Mouse (Mus musculus) lung, postnatal 0 days (tissue): ENCODE data around the gene Tbc1d10c. TPM values are rescaled to one million over a fixed set of nuclear protein-coding genes. Genes with fewer than 3 reads are reported as not detected.

Source experiments
- ATAC-seq: fragments of 200-750 bp; cut with Nextera tagmentation; 2 replicates; pipeline ENCODE4 v1.8.0; 2017; ENCODE audit warnings: moderate library complexity
- DNase-seq: peaks from one replicate; pipeline ENCODE4 v3.0.0-alpha.2; 2016; ENCODE audit warnings: low spot score
- H3K27ac ChIP-seq: fragments of 300-500 bp; sonication (generic); 2 replicates; pipeline ENCODE4 v1.5.1; 2014; ENCODE audit warnings: antibody characterized with exemption, mild to moderate bottlenecking, low read length, mixed read lengths
- H3K27me3 ChIP-seq: fragments of 300-500 bp; sonication (generic); replicated peaks from 2 replicates; pipeline ENCODE4 v1.6.1; 2014; ENCODE audit warnings: low read length, mixed read lengths; ENCODE audit not compliant: insufficient read depth
- H3K36me3 ChIP-seq: fragments of 300-500 bp; sonication (generic); 2 replicates; pipeline ENCODE4 v1.6.1; 2014; ENCODE audit warnings: low read length, mixed read lengths; ENCODE audit not compliant: insufficient read depth
- H3K4me1 ChIP-seq: fragments of 300-500 bp; sonication (generic); 2 replicates; pipeline ENCODE4 v1.6.1; 2014; ENCODE audit warnings: antibody characterized with exemption, low read depth, low read length, mixed read lengths; ENCODE audit not compliant: insufficient read depth
- H3K4me2 ChIP-seq: fragments of 300-500 bp; sonication (generic); replicated peaks from 2 replicates; pipeline ENCODE4 v1.6.1; 2014; ENCODE audit warnings: low read depth, mild to moderate bottlenecking, low read length, moderate library complexity, mixed read lengths
- H3K4me3 ChIP-seq: fragments of 300-500 bp; sonication (generic); 2 replicates; pipeline ENCODE4 v1.5.1; 2014; ENCODE audit warnings: low read depth, low read length
- H3K9ac ChIP-seq: fragments of 300-500 bp; sonication (generic); replicated peaks from 2 replicates; pipeline ENCODE4 v1.6.1; 2014; ENCODE audit warnings: low read depth, mild to moderate bottlenecking
- H3K9me3 ChIP-seq: fragments of 300-500 bp; sonication (generic); 2 replicates; pipeline ENCODE4 v1.6.1; 2016; ENCODE audit warnings: low read length, mixed read lengths
- CTCF ChIP-seq: IDR thresholded peaks from 2 replicates; pipeline ENCODE4 v1.5.1; 2016; ENCODE audit warnings: antibody characterized with exemption, mild to moderate bottlenecking
- EP300 ChIP-seq: IDR thresholded peaks from 2 replicates; pipeline ENCODE4 v1.6.1; 2016; ENCODE audit warnings: antibody characterized with exemption, mild to moderate bottlenecking, control low read depth
- WGBS: fragments of 180-500 bp; shearing (Covaris S2); extraction: QIAGEN DNeasy Blood & Tissue Kit; methylation state at CpG from one replicate; pipeline ENCODE4 v1.1.7; 2014; 5-methylcytosine and 5-hydroxymethylcytosine counted together
- polyA plus RNA-seq: library from polyadenylated mRNA; unstranded; fragments of >200 nt; fragmentation: Nextera tagmentation; extraction: Ambion mirVana; gene quantifications from 2 replicates; pipeline ENCODE4 v1.2.1, GENCODE M21; 2015

The Tbc1d10c gene
- polyA plus RNA-seq, 1 experiment from 2014 or later = 4.5 TPM

DNA sequence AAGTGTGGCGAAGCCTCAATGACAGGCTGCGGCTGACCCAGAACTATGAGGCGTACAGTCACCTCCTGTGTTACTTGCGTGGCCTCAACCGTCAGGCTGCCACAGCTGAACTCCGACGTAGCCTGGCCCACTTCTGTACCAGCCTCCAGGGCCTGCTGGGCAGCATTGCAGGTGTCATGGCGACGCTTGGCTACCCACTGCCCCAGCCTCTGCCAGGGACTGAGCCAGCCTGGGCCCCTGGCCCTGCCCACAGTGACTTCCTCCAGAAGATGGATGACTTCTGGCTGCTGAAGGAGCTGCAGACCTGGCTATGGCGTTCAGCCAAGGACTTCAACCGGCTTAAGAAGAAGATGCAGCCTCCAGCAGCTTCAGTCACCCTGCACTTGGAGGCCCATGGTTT lies 31.1 kb upstream of the Tbc1d10c start:
- WGBS = 60% methylated on average over 11 of the region's 11 CpGs
- Histone ChIP-seq H3K36me3 (no peaks in the 10 kb centered on the region), H3K9ac (no peak overlapping the region), H3K27ac (no peak overlapping the region), H3K4me3 (no peak overlapping the region), H3K27me3 (no peaks in the 10 kb centered on the region), H3K4me2 (no peak overlapping the region), H3K4me1 (peaks cover 22% of the 10 kb centered on the region; the same call in 1 of the 2 replicates), H3K9me3 (no peaks in the 10 kb centered on the region)
- no peak for TF ChIP-seq CTCF
- no peak for TF ChIP-seq EP300
- DNase-seq (no peak), ATAC-seq (peak; percentile 42)

DNA sequence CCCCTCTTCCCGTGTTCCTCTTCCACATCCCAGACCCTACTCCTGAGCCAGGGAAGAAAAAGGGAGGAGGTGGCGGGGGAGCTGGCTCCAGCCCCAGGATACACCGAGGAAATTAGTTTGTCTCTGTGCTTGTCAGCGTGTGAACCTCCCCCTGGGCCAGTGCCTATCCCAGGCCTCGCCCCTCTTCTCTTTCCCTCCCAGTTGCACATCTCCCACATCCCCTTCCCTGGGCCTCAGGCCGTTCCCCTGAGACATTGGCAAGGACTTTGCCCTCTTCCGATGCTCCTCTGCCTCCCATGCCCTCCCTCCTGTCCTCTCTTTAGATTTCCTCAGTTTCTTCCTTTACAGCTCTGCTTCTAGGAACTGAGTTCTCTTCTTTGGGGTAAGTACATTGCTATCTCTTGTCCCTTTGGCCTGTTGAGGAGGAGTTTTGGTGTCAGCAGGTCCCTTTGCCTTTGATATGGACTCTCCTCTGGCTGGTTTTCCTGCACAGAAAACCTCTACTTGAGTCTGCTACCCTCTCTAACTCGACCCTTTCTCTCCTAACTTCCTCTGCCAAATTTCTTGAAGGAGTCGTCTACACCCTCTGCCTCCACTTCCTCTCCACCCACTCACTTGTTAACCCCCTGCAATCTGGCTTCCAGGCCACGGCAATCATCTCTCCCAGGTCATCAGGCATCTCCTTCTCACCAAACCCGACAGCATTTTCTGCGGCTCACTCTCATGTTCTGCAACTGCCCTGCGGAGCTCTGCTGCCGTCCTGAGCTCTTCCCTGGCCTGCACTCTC lies 30.1 kb upstream of the Tbc1d10c start:
- H3K4me2 ChIP-seq = 0 out of 2 replicates have a peak overlapping the region, but pooled peaks have one; percentile 25
- no peak overlapping the region for H3K9ac ChIP-seq
- H3K36me3 ChIP-seq = no peaks in the 10 kb centered on the region
- WGBS = 30% methylated on average over 14 of the region's 14 CpGs
- no peak overlapping the region for H3K4me3 ChIP-seq
- ATAC-seq (peak; percentile 64), DNase-seq (peak; percentile 69)
- H3K27me3 ChIP-seq = no peaks in the 10 kb centered on the region
- H3K4me1 ChIP-seq = peaks cover 30% of the 10 kb centered on the region; the same call in 1 of the 2 replicates
- no peak for TF ChIP-seq EP300
- no peak for TF ChIP-seq CTCF
- H3K9me3 ChIP-seq = no peaks in the 10 kb centered on the region
- H3K27ac ChIP-seq = 0 out of 2 replicates have a peak overlapping the region, but pooled peaks have one; percentile 7

DNA sequence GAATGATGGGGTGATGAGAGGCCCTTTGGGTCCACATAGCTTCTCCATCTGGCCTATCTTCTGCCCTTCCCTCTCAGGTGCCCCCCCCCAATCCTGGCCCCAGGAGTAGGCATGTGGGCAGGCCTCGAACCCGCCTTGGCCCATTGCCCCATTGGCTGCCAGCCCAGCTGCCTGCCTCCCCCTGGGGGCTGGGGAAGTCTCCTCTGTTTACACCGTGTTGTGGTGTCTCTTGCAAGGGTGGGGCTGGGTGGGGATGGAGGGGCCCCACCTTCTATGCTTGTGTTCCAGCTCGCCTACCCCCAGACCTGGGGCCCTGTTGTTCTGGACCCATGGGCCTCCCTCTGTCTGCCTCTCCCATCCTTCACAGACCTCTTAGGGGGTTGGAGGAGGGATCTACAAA lies 29.3 kb upstream of the Tbc1d10c start:
- Histone ChIP-seq H3K27ac (peak overlapping the region; percentile 7; the same call in 1 of the 2 replicates), H3K9me3 (no peaks in the 10 kb centered on the region), H3K4me2 (0 out of 2 replicates have a peak overlapping the region, but pooled peaks have one; percentile 12), H3K9ac (no peak overlapping the region), H3K36me3 (no peaks in the 10 kb centered on the region), H3K27me3 (no peaks in the 10 kb centered on the region), H3K4me1 (peaks cover 30% of the 10 kb centered on the region; the same call in 1 of the 2 replicates), H3K4me3 (no peak overlapping the region)
- TF ChIP-seq CTCF = no peak
- 22% methylated on average over 4 of the region's 4 CpGs for WGBS
- no peak for DNase-seq
- ATAC-seq = peak; percentile 7; the same call in 1 of the 2 replicates

GRCm38 (mm10) chr19:4219943-4220342 lies 28.9 kb upstream of the Tbc1d10c start:
- no peak for DNase-seq
- H3K4me2 ChIP-seq = no peak overlapping the region
- no peak overlapping the region for H3K9ac ChIP-seq
- H3K4me1 ChIP-seq = peaks cover 30% of the 10 kb centered on the region
- no peak overlapping the region for H3K4me3 ChIP-seq
- 0 out of 2 replicates have a peak overlapping the region, but pooled peaks have one; percentile 7 for H3K27ac ChIP-seq
- H3K27me3 ChIP-seq = no peaks in the 10 kb centered on the region
- ATAC-seq = no peak
- no peaks in the 10 kb centered on the region for H3K9me3 ChIP-seq
- TF ChIP-seq EP300 (no peak), CTCF (no peak)
- WGBS = 81% methylated on average over 6 of the region's 6 CpGs
- no peaks in the 10 kb centered on the region for H3K36me3 ChIP-seq

DNA sequence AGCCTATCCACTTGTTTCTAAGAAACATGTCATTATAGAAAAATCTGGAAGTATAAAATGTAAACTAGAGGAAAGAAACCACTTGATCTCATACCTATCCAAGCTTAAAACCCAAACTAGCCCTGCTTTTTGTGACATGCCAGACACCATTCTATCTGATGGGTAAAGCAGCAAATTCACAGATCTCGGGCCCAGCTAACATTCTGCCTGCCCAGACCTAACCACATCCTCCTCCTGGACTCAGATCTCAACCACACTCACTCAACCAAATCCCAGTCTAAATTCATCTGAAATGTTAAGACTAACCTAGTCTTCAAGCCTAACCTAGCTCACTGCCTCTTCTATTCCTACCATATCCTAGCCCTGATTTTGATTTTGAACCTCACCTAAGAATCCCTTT lies 27.7 kb upstream of the Tbc1d10c start:
- Histone ChIP-seq H3K4me1 (peaks cover 32% of the 10 kb centered on the region), H3K9me3 (no peaks in the 10 kb centered on the region), H3K9ac (no peak overlapping the region), H3K4me3 (no peak overlapping the region), H3K27me3 (no peaks in the 10 kb centered on the region), H3K4me2 (no peak overlapping the region), H3K27ac (no peak overlapping the region), H3K36me3 (no peaks in the 10 kb centered on the region)
- TF ChIP-seq CTCF = no peak
- no peak for TF ChIP-seq EP300
- WGBS = 85% methylated on average over 1 of the region's 1 CpGs
- DNase-seq (no peak), ATAC-seq (no peak)

- no peak overlapping the region for H3K4me3 ChIP-seq
- H3K36me3 ChIP-seq = no peaks in the 10 kb centered on the region
- ATAC-seq = no peak
- DNase-seq = no peak
- no peak overlapping the region for H3K4me2 ChIP-seq
- no peak overlapping the region for H3K9ac ChIP-seq
- peaks cover 36% of the 10 kb centered on the region for H3K4me1 ChIP-seq
- no peak for TF ChIP-seq CTCF
- TF ChIP-seq EP300 = no peak
- no peak overlapping the region for H3K27ac ChIP-seq
- H3K27me3 ChIP-seq = no peaks in the 10 kb centered on the region
- no peaks in the 10 kb centered on the region for H3K9me3 ChIP-seq
- 88% methylated on average over 11 of the region's 11 CpGs for WGBS
These were observed 27.2 kb upstream of the Tbc1d10c start for GRCm38 (mm10) chr19:4218293-4218692.
